Mouse (Mus musculus): ENCODE results near the gene Cnnm4. TPM values are rescaled to one million over a fixed set of nuclear protein-coding genes. Genes with fewer than 3 reads are reported as not detected.
A peak's percentile ranks its signal among the peaks of the same experiment; 100 is the strongest.
"Not testable (repeated sequence)": the region's sequence is repeated elsewhere in the genome, so short reads cannot be mapped to it uniquely, and the experiment has no call there.

Cnnm4 gene
- total RNA-seq, 2 experiments from 2014 or later: 6.9 to 8.1 TPM

DNA sequence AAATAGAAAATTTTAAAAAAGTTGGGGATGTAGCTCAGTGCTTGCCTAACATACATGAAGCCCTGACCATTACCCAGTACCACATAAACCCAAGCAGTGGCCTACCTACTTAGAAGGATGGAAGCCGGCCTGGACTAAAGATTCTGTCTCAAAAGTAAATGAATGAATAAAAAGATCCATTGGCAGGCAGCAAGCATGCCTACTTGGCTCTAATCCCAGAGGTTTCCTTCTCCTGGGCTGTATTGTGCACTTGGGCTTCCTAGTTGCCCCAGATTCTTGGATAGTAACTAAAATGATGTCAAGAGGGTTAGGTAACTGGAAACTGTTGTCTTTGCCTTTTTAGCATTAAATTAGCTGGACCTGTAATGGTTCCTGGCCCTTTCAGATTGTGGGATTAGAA lies 41.9 kb downstream of the Cnnm4 start:
- DNase-seq (ENCODE audit: low spot score in 2 of 2): no peak

DNA sequence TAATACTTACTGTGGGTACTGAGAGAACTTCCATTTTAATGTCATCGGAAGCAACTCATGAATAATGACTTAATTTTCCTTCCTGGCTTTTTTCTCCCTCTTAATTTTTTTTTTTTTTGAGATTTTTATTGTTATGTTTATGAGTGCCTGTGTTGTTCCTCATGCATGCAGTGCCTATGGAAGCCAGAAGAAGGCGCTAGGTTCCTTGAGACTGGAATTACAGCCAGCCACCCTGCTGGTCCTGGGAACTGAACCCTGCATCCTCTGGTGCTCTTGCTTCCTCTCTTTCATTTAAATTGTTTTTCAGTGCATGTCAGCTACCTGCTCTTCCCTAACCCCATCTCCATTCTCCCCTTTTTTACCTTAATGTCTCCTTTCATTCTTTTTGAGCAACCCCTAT lies 42.3 kb downstream of the Cnnm4 start:
- no peak for DNase-seq (ENCODE audit: low spot score in 2 of 2)

DNA sequence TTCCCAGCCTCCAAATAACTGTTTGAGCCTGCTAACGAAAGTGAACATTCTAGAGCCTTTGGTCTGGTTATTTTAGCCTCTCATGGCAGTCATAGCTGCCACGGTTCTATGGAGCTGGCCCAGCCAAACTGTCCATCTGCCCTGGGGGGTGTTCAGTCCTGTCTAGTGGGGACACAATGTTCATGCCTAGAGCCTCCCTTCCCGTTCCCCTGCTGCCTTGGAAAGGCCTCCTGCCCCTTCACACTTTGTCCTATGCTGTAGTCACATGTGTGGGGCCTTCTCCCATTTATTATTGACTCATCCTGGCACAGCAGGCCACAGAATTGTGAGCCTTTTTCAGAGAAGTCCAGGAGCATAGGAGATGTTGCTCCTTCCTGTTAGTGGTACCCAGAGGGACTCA lies 46.8 kb downstream of the Cnnm4 start:
- no peak for DNase-seq (ENCODE audit: low spot score in 2 of 2)

DNA sequence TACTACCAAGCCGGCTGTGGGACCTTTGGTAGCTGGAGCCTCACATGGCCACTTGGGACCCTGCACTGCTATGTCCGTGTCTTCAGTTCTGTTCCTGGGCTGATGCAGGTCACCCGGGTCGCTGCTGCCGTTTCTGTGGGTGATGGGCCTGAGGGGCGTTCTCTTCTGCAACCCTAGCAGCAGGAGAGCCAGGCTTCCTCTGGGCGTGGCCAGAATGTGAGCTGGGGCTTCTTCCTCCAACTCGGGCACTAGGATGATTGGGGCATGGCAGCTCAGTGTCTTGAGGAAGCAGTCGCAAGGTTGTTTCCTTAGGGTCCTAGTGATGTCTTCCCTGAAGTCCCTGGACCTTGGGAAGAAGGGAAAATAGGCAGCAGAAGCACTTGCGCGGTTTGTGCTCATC lies 48.2 kb downstream of the Cnnm4 start:
- no peak for DNase-seq (ENCODE audit: low spot score in 2 of 2)

DNA sequence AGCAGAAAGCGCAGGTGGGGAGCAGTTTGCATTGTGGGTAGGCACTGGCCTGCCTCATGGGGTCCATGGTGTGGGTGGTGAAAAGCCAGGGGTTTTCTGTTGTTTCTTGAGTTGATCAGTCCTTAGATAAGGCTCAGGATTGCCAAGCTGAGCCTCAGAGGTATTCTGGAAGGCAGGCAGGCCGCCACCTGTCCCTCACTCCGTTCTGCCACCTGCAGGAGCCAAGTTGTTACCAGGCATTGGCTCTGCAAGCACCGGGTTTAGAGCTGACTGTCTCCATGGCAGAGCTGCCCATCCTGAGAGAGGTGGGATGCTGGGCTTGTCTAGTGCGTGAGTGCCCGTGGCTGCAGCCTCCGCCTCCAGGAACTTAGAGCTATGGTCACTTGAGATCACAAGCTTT lies 50.8 kb downstream of the Cnnm4 start:
- DNase-seq (ENCODE audit: low spot score in 2 of 2): no peak

DNA sequence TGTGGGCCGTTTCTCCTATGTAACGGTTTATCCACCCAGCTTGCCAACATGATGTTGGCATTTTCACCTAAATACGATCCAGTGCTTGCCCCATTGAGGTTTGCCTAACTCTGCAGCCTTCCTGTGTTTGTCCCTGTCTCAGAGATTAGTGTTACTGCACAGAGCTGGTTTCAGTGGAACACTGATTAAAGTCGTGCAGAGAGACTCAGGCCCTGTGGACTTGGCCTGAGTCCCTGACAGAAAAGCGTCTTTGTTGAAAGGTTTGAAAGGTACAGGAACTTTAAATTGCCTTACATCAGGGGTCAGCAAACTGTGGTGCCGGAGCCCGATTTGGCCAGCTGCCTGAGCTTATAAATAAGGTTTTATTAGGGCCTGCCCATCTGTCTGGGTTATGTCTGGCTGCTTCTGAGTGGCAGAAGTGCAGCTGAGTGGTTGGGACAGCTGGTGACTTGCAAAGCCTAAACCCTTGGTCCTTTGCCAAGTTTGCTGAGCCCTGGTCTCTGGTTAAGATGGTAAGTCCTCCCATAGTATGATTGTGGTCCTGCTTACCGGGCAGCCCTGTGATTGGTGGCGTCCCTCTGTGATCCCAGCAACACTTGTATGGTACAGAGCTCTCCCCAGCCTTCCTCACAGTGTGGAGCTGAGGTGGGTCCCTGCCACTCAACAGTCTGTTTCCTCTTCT lies 52.1 kb downstream of the Cnnm4 start:
- DNase-seq (ENCODE audit: low spot score in 2 of 2): peak in 1 of 2 experiments; percentile 51

DNA sequence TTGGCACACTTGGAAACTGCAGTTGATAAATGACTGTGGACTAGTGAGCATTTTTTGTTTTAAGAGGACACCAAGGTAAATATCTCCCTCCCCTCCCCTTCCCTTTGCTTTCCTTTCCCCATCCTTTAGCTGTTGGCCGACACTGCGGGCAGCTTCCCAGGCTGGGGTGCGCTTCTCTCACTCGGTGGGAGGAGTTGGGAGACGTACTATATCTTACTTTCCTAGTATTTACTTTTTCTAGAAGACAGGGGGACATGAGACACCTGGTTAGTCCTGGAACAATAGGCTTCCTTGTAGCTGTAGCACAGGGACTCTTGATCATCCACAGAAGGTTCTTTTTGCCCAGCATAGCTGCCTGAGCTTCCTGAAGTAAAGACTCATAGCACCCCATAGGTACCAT lies 52.6 kb downstream of the Cnnm4 start:
- no peak for DNase-seq (ENCODE audit: low spot score in 2 of 2)

DNA sequence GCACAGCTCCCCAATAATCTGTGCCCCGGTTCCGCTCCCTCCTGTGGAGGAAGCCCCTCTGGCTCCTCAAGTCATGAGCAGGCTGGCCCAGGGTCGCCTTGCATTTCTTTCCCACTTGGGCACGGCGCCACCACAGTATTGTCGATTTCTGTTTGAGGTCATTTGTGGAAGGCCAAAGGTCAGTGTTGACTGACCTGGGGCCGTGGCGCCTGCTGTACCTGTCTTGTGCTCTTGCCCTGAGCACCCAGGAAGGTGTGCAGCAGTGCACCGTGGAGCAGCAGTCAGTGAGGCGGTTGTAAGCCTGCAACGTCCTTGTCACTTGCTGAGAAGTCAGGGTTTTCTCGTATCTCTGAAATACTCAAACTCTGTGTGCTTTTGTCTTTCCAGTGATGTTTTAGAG lies 54.4 kb downstream of the Cnnm4 start:
- DNase-seq (ENCODE audit: low spot score in 2 of 2): no peak

DNA sequence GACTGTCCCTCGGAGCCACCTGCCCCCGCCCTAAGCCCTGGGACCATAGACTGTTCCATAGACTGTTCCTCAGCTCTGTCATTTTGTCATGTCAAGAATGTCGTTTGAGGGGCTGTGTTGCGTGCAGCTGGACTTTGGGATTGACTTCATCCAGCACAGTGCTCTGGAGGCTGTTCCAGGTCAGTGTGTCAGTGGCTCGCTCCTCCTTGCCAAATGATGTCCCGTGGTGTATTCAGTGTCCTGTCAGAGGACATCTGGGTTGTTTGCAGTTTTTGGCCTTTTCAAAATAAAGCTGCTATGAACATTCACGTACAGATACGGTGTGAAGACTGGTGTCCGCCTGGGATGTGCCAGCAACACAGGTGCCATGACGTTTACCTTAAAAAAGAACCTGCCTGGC lies 55.5 kb downstream of the Cnnm4 start:
- no peak for DNase-seq (ENCODE audit: low spot score in 2 of 2)

DNA sequence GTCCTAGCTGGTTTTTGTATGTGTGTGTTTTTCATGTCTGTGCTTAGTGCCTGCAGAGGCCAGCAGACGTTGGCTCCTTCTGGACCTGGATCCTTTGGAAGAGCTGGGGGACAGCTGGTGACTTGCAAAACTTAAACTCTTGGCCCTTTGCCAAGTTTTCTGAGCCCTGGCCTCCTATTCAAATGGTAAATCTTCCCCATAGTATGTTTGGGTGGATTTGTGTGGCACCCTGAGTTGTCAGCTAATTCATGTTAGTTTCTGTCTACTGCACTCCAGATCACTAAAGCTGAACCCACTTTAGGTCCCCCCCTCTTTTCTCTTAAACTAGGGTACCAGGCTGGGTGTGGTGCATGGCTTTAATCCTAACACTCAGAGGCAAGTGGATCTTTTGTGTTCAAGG lies 56.9 kb downstream of the Cnnm4 start:
- no peak for DNase-seq (ENCODE audit: low spot score in 2 of 2)

DNA sequence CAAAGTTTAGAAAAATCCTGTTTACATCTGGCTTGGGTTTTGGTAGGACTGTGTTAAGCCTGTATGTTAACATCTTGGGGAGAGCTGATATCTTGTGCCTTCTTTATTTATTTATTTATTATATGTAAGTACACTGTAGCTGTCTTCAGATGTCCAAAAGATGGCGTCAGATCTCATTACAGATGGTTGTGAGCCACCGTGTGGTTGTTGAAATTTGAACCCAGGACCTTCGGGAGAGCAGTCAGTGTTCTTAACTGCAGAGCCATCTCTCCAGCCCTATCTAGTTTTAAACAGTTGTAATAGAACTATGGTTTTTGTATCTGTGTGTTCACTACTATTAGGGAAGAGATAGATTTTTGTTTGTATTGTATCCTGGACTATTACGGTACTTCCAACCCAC lies 57.9 kb downstream of the Cnnm4 start:
- DNase-seq (ENCODE audit: low spot score in 2 of 2): no peak

DNA sequence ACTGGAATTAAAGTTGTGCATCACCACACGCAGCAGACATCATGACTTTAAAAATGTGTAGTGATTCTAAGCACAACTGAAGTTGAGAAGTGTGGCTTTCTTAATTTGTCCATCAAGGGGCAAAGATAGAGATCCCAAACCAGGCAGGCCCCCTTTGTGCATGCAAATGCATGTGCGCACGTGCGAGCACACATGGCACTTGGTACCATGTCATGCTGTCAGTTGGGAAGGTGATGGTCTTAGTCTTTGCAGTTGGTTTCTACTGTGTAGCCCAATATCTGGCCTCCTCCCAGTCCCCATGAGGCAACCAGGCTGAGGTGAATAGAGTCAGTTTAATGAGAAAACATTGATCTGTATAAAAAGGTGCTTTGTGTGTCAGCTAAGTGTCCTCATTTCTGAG lies 58.5 kb downstream of the Cnnm4 start:
- DNase-seq (ENCODE audit: low spot score in 2 of 2): no peak

DNA sequence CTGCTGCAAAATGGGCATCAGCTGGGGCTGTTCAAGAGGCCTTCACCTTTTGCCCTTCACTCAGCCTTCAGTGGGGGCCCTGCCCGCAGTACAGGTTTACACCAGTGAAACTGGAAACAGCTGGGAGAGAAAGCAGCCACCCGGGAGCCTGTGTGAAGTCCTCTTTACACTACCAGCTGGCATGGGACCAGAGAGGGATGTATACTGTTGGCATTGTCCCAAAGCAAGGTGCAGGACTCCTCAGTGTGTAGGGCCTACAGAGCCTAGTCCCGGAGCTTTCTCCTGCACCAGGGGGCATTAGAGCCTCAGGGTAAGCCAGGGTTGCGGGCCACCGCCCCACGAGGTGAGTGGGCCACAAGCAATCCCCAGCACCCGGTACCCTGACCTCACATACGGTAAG lies 59.1 kb downstream of the Cnnm4 start:
- no peak for DNase-seq (ENCODE audit: low spot score in 2 of 2)

DNA sequence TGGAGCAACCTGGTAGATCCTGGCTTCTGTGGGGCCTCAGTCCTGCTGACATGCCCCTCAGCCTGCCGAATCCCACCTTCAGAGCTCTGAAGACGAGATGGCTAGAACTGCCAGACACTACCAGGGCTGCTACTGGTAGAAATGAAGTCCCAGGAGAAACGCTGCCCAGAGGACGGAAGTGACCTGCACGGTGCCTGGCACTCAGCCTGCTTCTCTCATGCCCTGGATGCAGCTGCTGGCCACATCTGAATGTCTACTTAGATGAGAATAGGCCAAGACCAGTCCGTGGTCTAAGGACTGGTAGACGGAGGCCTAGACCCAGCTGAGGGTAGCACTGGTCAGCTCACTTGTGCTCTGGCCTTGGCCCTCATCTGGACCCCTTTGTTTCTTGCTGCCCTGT lies 59.5 kb downstream of the Cnnm4 start:
- DNase-seq (ENCODE audit: low spot score in 2 of 2): no peak

DNA sequence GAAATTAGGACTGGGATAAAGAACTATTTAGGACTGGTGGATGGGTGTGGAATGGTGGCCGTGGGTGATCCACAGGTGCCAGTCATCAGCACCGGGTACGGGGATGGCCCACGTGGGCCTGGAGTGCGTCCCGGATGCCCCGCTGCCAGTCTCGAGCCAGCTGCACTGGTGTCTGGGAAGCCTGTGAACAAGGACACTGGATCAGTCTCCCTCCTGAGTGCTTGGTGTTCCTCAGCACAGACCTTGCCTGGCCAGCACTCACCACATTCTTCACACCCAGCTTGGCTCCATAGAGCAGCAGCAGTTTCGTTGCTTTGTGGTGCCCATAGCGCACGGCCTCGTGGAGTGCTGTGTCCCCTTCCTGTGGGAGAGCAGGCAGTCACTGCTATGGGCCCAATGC lies 60.0 kb downstream of the Cnnm4 start:
- DNase-seq (ENCODE audit: low spot score in 2 of 2): no peak

DNA sequence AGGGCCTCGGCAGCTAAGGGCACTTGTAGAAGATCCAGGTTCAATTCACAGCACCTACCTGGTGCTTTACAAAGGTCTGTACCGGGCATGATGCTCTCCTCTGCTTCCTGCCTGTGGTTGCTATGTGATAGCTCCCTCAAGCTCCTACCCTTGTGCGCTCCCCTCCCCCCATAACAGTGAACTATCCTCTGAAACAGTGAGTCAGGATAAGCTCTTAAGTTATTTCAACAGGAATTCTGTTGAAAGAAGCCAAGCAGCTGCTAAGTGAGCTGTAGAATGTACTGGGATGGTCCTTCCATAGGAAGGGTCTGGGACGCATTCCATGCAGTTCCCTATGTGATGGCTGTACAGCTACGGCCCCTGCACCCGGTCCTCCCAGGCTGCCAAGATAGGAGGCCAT lies 62.1 kb downstream of the Cnnm4 start:
- DNase-seq (ENCODE audit: low spot score in 2 of 2): no peak

DNA sequence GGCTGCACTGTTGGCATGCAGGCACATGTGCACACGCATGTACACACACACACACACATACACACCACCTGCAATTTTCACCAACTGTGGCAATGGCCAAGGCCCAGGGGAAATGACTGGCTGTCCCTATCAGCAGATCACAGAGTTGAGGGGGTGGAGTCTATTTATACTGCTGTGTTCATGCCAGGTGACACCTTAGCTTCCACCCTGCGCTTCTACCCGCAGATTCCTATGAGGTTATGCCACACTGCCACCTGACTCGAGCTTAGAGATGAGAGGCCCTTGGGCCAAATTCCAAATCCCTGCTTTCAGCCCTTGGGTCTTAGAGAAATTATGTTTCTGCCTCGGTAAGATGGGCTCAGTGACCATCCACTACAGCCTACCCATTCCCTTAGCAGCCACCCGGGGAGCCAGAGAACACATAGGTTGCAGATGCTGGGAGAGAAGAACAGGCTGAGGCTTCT lies 63.2 kb downstream of the Cnnm4 start:
- peak in 1 of 2 experiments; percentile 41 for DNase-seq (ENCODE audit: low spot score in 2 of 2)

DNA sequence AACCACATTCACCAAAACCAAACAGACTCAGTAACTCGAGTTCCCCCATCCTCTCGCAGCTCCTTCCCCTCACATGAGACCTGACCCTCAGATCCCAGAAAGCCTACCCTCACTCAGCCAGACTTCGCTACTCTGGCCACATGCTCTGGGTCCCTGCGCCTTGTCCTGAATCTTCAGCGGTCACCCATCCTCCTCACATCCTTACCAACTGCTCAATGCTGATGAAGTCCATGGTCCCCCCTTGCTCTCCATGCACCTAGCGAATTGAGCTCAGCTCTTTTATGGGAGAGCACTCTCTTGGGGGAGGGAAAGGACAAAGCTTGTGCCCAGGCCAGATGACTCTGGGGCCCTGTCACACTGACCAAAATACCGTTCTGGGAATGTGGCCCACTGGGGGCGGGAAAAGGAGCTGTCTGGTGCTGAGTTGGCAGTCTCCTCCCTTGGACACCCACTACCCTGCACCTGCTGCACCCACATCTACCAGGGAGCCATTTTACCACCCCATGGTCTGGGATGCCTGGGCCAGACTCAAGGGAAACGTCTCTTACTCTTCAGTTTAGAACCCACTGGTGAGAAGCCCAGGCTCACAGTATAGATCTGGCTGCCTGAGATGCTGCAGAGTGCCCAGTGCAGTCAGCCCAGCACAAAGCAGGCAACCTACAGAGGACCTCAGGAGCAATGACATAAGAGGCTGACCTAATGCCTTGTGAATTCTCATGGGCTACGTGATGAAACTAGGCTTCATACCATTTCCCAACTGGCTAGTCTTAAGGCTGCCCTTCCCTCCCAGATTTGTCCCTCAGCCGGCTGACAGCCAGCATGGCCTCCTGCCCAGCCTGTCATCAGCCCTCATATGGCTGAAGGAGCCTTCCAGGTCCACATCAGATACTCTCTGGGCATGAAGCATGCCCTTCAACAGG lies 64.3 kb downstream of the Cnnm4 start:
- peak in 1 of 2 experiments; percentile 66 for DNase-seq (ENCODE audit: low spot score in 2 of 2)

DNA sequence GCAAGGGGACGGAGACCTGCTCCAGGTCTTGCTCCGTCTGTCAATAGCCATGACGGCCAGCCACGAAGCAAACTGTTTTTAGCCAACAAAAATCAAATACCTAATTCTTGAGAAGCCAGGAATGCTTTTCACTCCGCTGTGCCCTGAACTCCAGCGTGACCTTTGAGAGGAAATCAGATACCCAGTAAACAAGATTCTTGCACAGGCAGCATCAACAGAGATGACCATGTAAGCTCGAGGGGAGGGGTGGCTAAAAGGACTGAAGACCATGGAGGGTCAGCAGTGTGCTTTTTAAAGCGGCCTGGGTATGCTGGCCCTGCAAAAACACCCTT lies 64.9 kb downstream of the Cnnm4 start:
- DNase-seq (ENCODE audit: low spot score in 2 of 2): no peak

DNA sequence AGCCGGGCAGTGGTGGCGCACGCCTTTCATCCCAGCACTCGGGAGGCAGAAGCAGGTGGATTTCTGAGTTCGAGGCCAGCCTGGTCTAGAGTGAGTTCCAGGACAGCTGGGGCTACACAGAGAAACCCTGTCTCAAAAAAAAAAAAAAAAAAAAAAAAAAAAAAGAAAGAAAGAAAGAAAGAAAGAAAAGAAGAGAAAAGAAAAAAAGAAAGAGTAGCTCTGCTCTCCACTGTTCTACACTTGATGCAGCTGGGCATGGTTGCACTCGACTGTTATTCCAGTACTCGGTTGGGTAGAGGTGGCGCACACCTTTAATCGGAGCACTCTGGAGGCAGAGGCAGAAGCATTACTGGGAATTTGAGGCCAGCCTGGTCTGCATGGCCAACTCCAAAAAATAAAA lies 65.4 kb downstream of the Cnnm4 start, which contains the start of gene Ankrd23:
TSS of gene Ankrd23 (minus strand) at position 101 of the 400 bp plus-strand sequence.
- DNase-seq (ENCODE audit: low spot score in 2 of 2): not testable (repeated sequence)

DNA sequence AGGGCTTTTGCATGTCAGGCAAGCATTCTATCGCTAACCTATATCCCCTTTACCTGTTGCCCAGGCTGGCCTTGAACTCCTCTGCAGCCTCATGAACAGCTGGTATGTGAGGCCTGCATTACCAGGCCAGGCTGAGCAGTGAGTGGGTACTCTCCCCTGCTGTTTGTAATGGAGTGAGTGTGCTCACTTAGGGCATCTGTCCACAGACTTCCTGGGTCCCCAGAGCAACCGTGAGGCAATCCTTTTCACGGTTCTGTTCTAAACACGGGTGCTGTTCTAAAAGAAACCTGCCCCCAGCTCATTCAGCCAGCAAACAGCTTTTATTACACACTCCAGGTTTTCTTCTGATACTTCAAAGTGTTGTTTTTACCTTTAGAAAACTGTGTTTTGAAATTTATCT lies 67.3 kb downstream of the Cnnm4 start:
- DNase-seq (ENCODE audit: low spot score in 2 of 2): no peak

DNA sequence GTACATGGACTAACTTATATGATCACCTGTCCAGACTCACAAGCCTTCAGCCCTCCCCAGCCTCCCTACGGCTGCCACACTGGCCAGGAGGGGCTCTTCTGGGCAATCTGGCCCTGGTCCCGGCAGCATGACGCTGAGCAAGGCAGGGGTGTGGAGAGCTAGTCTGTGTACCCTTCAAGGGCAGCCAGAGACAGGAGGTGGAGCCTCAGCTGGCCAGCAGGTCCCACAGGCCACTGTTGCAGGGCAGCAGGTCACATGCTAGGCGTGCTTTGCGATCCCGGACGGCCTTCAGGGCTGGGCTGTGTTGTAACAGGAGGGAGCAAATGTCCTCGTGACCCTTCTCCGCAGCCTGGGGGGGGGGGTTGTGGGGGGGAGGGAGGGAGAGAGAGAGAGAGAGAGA lies 67.8 kb downstream of the Cnnm4 start, which contains the start of gene Gm42417:
TSS of gene Gm42417 (minus strand) at position 244 of the 400 bp plus-strand sequence.
- peak in 1 of 2 experiments; percentile 62 for DNase-seq (ENCODE audit: low spot score in 2 of 2)
